Mouse (Mus musculus) macrophage (primary cell): ENCODE measurements around the gene Tjp2. TPM values are rescaled to one million over a fixed set of nuclear protein-coding genes. Genes with fewer than 3 reads are reported as not detected.

Experiments used
- H3K27ac ChIP-seq: fragments of 350-480 bp; formaldehyde crosslinking; 2 replicates; pipeline ENCODE4 v1.9.0; 2021
- H3K36me3 ChIP-seq: fragments of 350-480 bp; formaldehyde crosslinking; 2 replicates; pipeline ENCODE4 v1.9.0; 2021; ENCODE audit errors: inconsistent target
- H3K4me3 ChIP-seq: fragments of 350-480 bp; formaldehyde crosslinking; 2 replicates; pipeline ENCODE4 v1.9.0; 2021; ENCODE audit errors: inconsistent target
- H3K79me2 ChIP-seq: fragments of 350-480 bp; formaldehyde crosslinking; 2 replicates; pipeline ENCODE4 v1.9.0; 2021; ENCODE audit errors: inconsistent target
- WGBS: methylation state at CpG from one replicate; pipeline ENCODE4 v1.1.7; 2026; ENCODE audit warnings: inconsistent platforms; ENCODE audit not compliant: missing documents; 5-methylcytosine and 5-hydroxymethylcytosine counted together
- polyA plus RNA-seq: library from polyadenylated mRNA; stranded (reverse); fragments of 250-400 nt; gene quantifications from 3 replicates; pipeline ENCODE4 v1.2.4, GENCODE M21; 2018; ENCODE audit warnings: inconsistent platforms

The Tjp2 gene
- polyA plus RNA-seq, 1 experiment from 2014 or later: 7.2 TPM

GRCm38 (mm10) chr19:24058021-24058420 is 166.8 kb downstream of the Tjp2 start:
- 78% methylated on average over 5 of the region's 5 CpGs for WGBS
- no peak overlapping the region for H3K27ac ChIP-seq

DNA sequence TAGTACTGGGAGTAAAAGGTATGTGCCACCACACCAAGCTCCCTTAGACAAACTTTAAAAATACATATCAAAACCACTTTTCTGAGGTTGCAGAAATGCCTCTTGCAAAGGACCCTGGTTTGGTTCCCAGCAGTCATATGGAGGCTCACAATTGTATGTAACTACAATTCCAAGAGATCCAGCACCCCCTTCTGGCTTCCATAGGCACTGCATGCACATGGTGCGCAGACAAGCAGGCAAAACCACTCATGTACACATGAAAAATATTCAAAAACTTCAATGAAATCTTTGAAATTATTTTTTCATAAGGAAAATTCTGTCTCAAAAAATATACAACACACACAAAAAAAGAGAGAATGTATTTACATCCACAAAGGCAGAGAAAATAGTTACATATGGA is 167.9 kb downstream of the Tjp2 start:
- no peak overlapping the region for H3K4me3 ChIP-seq
- no CpG with 5 or more reads among the region's 1 CpGs for WGBS
- no peaks in the 10 kb centered on the region for H3K79me2 ChIP-seq
- no peak overlapping the region for H3K27ac ChIP-seq
- no peaks in the 10 kb centered on the region for H3K36me3 ChIP-seq

More at GRCm38 (mm10) chr19:24058021-24058420, 166.8 kb downstream of the Tjp2 start:
- Histone ChIP-seq H3K36me3 (no peaks in the 10 kb centered on the region), H3K79me2 (no peaks in the 10 kb centered on the region), H3K4me3 (no peak overlapping the region)

DNA sequence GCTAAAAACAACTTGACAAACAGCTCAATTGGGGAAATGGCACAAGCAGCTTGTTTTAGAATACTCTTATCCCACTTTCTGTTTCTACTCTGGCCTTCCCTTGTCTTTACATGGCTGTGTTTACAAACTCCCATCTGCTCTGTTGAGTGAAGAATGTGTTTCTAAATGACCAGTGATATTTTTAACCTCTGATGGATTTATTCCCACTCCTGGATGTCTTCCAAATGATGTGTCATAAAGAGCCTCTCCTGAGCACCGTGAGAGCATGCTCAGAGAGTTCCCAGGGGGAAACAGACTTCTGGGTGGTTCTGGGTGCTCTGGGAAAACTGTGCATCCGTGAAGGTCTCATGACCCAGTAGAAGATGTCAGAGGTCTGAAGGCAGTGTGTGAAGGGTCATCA is 169.9 kb downstream of the Tjp2 start:
- Histone ChIP-seq H3K27ac (no peak overlapping the region), H3K4me3 (no peak overlapping the region), H3K36me3 (no peaks in the 10 kb centered on the region), H3K79me2 (no peaks in the 10 kb centered on the region)
- WGBS: 76% methylated on average over 2 of the region's 2 CpGs

- H3K27ac ChIP-seq: no peak overlapping the region
- H3K4me3 ChIP-seq: no peak overlapping the region
- H3K36me3 ChIP-seq: no peaks in the 10 kb centered on the region
- WGBS: 75% methylated on average over 5 of the region's 5 CpGs
- no peaks in the 10 kb centered on the region for H3K79me2 ChIP-seq
These were observed 170.6 kb downstream of the Tjp2 start for GRCm38 (mm10) chr19:24054265-24054664.

GRCm38 (mm10) chr19:24050514-24050913 is 174.3 kb downstream of the Tjp2 start:
- WGBS: 72% methylated on average over 2 of the region's 2 CpGs

GRCm38 (mm10) chr19:24049329-24049728 is 175.5 kb downstream of the Tjp2 start:
- no peak overlapping the region for H3K4me3 ChIP-seq
- H3K79me2 ChIP-seq: no peaks in the 10 kb centered on the region
- no peaks in the 10 kb centered on the region for H3K36me3 ChIP-seq
- 82% methylated on average over 3 of the region's 3 CpGs for WGBS
- no peak overlapping the region for H3K27ac ChIP-seq

More at GRCm38 (mm10) chr19:24050514-24050913, 174.3 kb downstream of the Tjp2 start:
- no peak overlapping the region for H3K4me3 ChIP-seq
- H3K36me3 ChIP-seq: no peaks in the 10 kb centered on the region
- no peaks in the 10 kb centered on the region for H3K79me2 ChIP-seq
- no peak overlapping the region for H3K27ac ChIP-seq

- H3K36me3 ChIP-seq: no peaks in the 10 kb centered on the region
- WGBS: 89% methylated on average over 8 of the region's 10 CpGs
- H3K79me2 ChIP-seq: no peaks in the 10 kb centered on the region
- no peak overlapping the region for H3K4me3 ChIP-seq
- no peak overlapping the region for H3K27ac ChIP-seq
These were observed 178.3 kb downstream of the Tjp2 start for GRCm38 (mm10) chr19:24046395-24046993.

Other genes with a start within 250 kb of the Tjp2 start
- gene Fam189a2, start 194.0 kb downstream of the Tjp2 start, polyA plus RNA-seq: not detected in 3 replicates
- 1.6 to 5.8 TPM (median 2.8 TPM) in 3 replicates for gene Fxn, start 55.6 kb upstream of the Tjp2 start, polyA plus RNA-seq